15 mouse cellular contexts compared by ENCODE assay signal in the genomic region with DNA sequence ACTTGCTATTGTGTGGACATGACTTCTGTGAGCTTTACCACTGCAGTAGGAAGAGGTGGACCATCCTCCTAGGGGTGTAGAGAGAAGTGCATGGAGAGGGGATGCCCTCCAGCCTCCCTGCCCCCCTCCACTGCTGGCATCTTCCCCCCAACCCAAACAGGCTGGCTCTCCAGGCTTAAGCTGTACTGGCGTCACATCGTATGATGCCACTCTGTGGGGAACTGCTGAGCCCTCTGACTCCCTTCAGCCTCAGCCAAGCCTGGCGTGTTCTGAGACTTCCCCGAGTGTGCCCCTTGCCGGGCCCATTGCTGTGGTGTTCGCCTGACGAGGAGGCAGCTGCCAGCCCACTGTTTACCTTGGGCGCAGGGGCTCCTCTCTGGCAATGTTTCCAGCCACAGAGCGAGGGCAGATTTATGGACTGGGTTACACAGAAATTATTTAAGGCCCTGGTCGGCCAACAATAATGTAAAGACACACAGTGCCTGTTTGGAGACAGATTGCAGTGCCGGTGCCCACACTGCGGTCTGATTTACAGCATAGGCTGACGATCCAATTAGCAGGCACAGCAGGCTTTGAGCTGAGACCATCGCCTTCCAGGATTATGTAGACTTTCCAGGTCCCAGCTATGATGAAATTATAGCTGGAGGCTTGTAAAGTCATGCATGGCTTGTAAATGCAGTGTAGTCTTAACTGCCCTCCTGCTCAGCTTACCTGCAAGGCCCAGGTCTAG.
DNase-seq lines count a peak whose midpoint lies in the region; ATAC-seq lines count a peak whose summit lies in the region.
"Had no signal": no experiment of that assay in that cellular context is flagged by ENCODE, and none has a peak within 500 bp of the region (broad histone marks: within the 10 kb centered on the region; RNA-seq: fewer than 3 reads in every experiment).

No protein-coding gene starts in this region.

- H3K27ac ChIP-seq in intestine, embryonic 15.5 days = no peak overlapping the region
- no peak overlapping the region; the same call in 1 of the 2 replicates for H3K27ac ChIP-seq in intestine, embryonic 16.5 days (ENCODE audit: low read length)
- H3K27ac ChIP-seq in hindbrain, embryonic 14.5 days = peak overlapping the region; percentile 43; the same call in 1 of the 2 replicates
- peak overlapping the region; percentile 26; the same call in 1 of the 2 replicates for H3K27ac ChIP-seq in midbrain, embryonic 16.5 days (ENCODE audit: low read length)
- H3K27ac ChIP-seq: liver, embryonic 15.5 days had no signal

- 0 out of 2 replicates have a peak, but pooled peaks cover 13% of the 10 kb centered on the region for H3K4me1 ChIP-seq in intestine, embryonic 15.5 days (replicated peaks)
- no peaks in the 10 kb centered on the region for H3K4me1 ChIP-seq in intestine, embryonic 16.5 days (ENCODE audit: control insufficient read depth, insufficient read depth, low read length)
- peaks cover 8% of the 10 kb centered on the region; the same call in 1 of the 2 replicates for H3K4me1 ChIP-seq in hindbrain, embryonic 14.5 days (replicated peaks; ENCODE audit: control insufficient read depth, insufficient read depth, low read length)
- no peaks in the 10 kb centered on the region; the same call in 1 of the 2 replicates for H3K4me1 ChIP-seq in midbrain, embryonic 16.5 days (ENCODE audit: control insufficient read depth, insufficient read depth, low read length)
- H3K4me1 ChIP-seq: liver, embryonic 15.5 days had no signal

- no peaks in the 10 kb centered on the region for H3K27me3 ChIP-seq in intestine, embryonic 15.5 days (replicated peaks)
- H3K27me3 ChIP-seq in intestine, embryonic 16.5 days (replicated peaks; ENCODE audit: control insufficient read depth, insufficient read depth, low read length) = no peaks in the 10 kb centered on the region
- H3K27me3 ChIP-seq in hindbrain, embryonic 14.5 days (ENCODE audit: control insufficient read depth, insufficient read depth, low read length) = no peaks in the 10 kb centered on the region
- H3K27me3 ChIP-seq in midbrain, embryonic 16.5 days (ENCODE audit: control insufficient read depth, insufficient read depth, low read depth, low read length) = no peaks in the 10 kb centered on the region

- H3K4me3 ChIP-seq in intestine, embryonic 15.5 days (replicated peaks) = no peak overlapping the region
- no peak overlapping the region for H3K4me3 ChIP-seq in intestine, embryonic 16.5 days (ENCODE audit: low read length)
- H3K4me3 ChIP-seq in hindbrain, embryonic 14.5 days (replicated peaks; ENCODE audit: low read length) = no peak overlapping the region
- H3K4me3 ChIP-seq in midbrain, embryonic 16.5 days (ENCODE audit: low read depth, low read length) = no peak overlapping the region
- H3K4me3 ChIP-seq: liver, embryonic 15.5 days; myocyte had no signal

- no peaks in the 10 kb centered on the region for H3K9me3 ChIP-seq in intestine, embryonic 15.5 days
- no peaks in the 10 kb centered on the region for H3K9me3 ChIP-seq in intestine, embryonic 16.5 days (ENCODE audit: control insufficient read depth, low read length)
- no peaks in the 10 kb centered on the region for H3K9me3 ChIP-seq in hindbrain, embryonic 14.5 days (ENCODE audit: control insufficient read depth, low read length)
- no peaks in the 10 kb centered on the region for H3K9me3 ChIP-seq in midbrain, embryonic 16.5 days (replicated peaks; ENCODE audit: control insufficient read depth, low read length, poor library complexity, severe bottlenecking)
- H3K9me3 ChIP-seq: liver, embryonic 15.5 days had no signal

- H3K4me2 ChIP-seq in intestine, embryonic 15.5 days (replicated peaks) = no peak overlapping the region
- H3K4me2 ChIP-seq in intestine, embryonic 16.5 days (ENCODE audit: low read depth, low read length) = no peak overlapping the region
- H3K4me2 ChIP-seq in hindbrain, embryonic 14.5 days (replicated peaks) = no peak overlapping the region
- H3K4me2 ChIP-seq in midbrain, embryonic 16.5 days (ENCODE audit: low read length) = no peak overlapping the region
- H3K4me2 ChIP-seq: liver, embryonic 15.5 days had no signal

- peak; percentile 61 for DNase-seq in fat pad, adult 2 months (ENCODE audit: extremely low read depth, low read depth, low spot score)
- DNase-seq in hindbrain, embryonic 14.5 days (ENCODE audit: low spot score) = peak; percentile 46
- no peak for DNase-seq in natural killer cell, adult 2 months (ENCODE audit: low spot score in 2 of 2)
- no peak for DNase-seq in embryo, embryonic 10.5 days (ENCODE audit: low spot score)
- no peak for DNase-seq in layer of hippocampus, adult 11-12 months (ENCODE audit: low spot score)
- DNase-seq: gastrocnemius, postnatal 14 days; heart, postnatal 4 days; layer of hippocampus, adult 9-11 months; thymus, postnatal 14 days had no signal

- H3K9ac ChIP-seq in intestine, embryonic 15.5 days = no peak overlapping the region
- H3K9ac ChIP-seq in intestine, embryonic 16.5 days (ENCODE audit: low read depth, low read length) = no peak overlapping the region
- H3K9ac ChIP-seq in hindbrain, embryonic 14.5 days = no peak overlapping the region
- no peak overlapping the region for H3K9ac ChIP-seq in midbrain, embryonic 16.5 days (ENCODE audit: low read depth, low read length)
- H3K9ac ChIP-seq: liver, embryonic 15.5 days had no signal

- no peaks in the 10 kb centered on the region for H3K36me3 ChIP-seq in intestine, embryonic 15.5 days
- no peaks in the 10 kb centered on the region for H3K36me3 ChIP-seq in intestine, embryonic 16.5 days (ENCODE audit: control insufficient read depth, insufficient read depth, low read length)
- H3K36me3 ChIP-seq in hindbrain, embryonic 14.5 days (replicated peaks; ENCODE audit: control insufficient read depth, insufficient read depth) = no peaks in the 10 kb centered on the region
- no peaks in the 10 kb centered on the region for H3K36me3 ChIP-seq in midbrain, embryonic 16.5 days (ENCODE audit: control insufficient read depth, insufficient read depth, low read length)
- H3K36me3 ChIP-seq: liver, embryonic 15.5 days had no signal

- WGBS in intestine, embryonic 15.5 days = 45% methylated on average over 14 of the region's 14 CpGs
- WGBS in intestine, embryonic 16.5 days = 42% methylated on average over 14 of the region's 14 CpGs
- 48% methylated on average over 14 of the region's 14 CpGs for WGBS in hindbrain, embryonic 14.5 days
- 63% methylated on average over 14 of the region's 14 CpGs for WGBS in midbrain, embryonic 16.5 days

- 0 out of 2 replicates have a peak, but pooled peaks have one; percentile 25 for ATAC-seq in intestine, embryonic 15.5 days
- no peak for ATAC-seq in intestine, embryonic 16.5 days
- ATAC-seq in hindbrain, embryonic 14.5 days (ENCODE audit: low FRiP score) = peak; percentile 71
- peak; percentile 41; the same call in 1 of the 2 replicates for ATAC-seq in midbrain, embryonic 16.5 days
- ATAC-seq: CD4-positive, CD25-positive, alpha-beta regulatory T cell, adult 4 months had no signal

Comparison
In these comparisons a context has a peak if more than half of its experiments do, and no peak if none do; other contexts are left out.
1. H3K27ac ChIP-seq: peak in hindbrain, embryonic 14.5 days (single experiment) and midbrain, embryonic 16.5 days (single experiment); none in intestine, embryonic 15.5 days (single experiment) and intestine, embryonic 16.5 days (single experiment).
2. DNase-seq: peak in fat pad, adult 2 months (single experiment) and hindbrain, embryonic 14.5 days (single experiment); none in natural killer cell, adult 2 months (0 of 2), embryo, embryonic 10.5 days (single experiment) and layer of hippocampus, adult 11-12 months (single experiment).